12 mouse cellular contexts compared by ENCODE assay signal in the genomic region with DNA sequence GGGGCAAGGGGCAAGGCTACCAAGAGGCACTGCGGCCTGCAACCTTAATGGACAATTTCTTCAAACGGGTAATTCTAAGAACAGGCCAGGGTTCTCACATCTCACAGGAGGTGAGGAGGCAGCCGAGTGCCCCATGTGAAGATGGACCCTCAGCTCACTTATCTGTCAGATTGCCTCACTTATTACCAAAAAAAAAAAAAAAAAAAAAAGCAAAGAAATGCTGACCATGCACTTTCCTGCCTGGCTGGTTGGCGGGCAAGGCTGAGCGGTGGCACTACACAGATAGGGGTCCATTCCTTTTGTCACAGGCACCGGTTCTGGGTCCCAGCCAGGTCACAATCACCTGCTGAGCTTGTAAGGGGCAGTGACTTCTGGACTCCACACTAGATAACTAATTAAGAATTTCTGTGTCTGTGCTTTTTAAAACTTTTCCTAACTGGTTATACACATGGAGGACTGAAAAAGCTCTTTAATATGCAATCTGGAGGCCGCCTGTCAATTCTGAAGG.
"Had no signal": no experiment of that assay in that cellular context is flagged by ENCODE, and none has a peak within 500 bp of the region (broad histone marks: within the 10 kb centered on the region; RNA-seq: fewer than 3 reads in every experiment).

No protein-coding gene starts in this region.

- H3K9ac ChIP-seq: liver, embryonic 13.5 days had no signal

- H3K4me2 ChIP-seq: liver, embryonic 13.5 days; midbrain, embryonic 11.5 days had no signal

- H3K27ac ChIP-seq: layer of hippocampus, adult 2 months; liver, embryonic 13.5 days had no signal

- H3K27me3 ChIP-seq: liver, embryonic 13.5 days had no signal

- DNase-seq: layer of hippocampus, adult 9-11 months; liver, embryonic 13.5 days; lung, adult 2 months; lung, postnatal 14 days; lung, postnatal 4 days; midbrain, embryonic 14.5 days; thymus, adult 18-20 months; thymus, postnatal 36 days had no signal

- H3K4me1 ChIP-seq: liver, embryonic 13.5 days had no signal

- ATAC-seq: inflammation-experienced regulatory T-cells, adult 6 months; intestine, embryonic 16.5 days had no signal

- H3K9me3 ChIP-seq: liver, embryonic 13.5 days had no signal

- H3K4me3 ChIP-seq: layer of hippocampus, adult 2 months; liver, embryonic 13.5 days had no signal
